Mouse (Mus musculus): Measurements from ENCODE around the gene Ugt1a10.

DNA sequence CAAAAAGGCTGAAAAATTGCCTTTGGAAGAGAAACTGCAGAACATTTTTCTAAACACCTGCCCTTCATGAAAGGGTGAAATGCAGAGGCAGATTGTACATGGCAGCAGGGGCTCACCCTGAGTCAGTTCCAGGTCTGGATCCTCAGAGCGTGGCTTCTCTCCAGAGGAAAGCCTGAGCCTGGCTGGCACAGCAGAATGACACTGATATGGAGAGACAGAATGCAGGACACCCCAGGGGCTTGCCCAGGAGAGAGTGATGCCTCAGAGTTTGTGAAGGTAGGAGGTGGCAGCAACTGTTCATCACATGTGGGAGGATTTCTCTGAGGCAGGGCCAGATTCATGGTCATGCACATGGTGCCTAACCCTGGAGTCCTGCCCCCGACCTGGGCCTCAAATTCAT is 144.8 kb downstream of the Ugt1a10 start:
- TF ChIP-seq CTCF (IDR thresholded peaks at IDR 0.05; ENCODE audit: low read depth) (no peak), EP300 (IDR thresholded peaks at IDR 0.05; ENCODE audit: low read depth) (no peak)
